Mouse (Mus musculus) adrenal gland, adult 18-20 months (tissue): ENCODE measurements at regions not wholly inside any gene's neighbourhood (a gene's known extent, or its start where the extent isn't known, plus 50 kb on each side); places are given as distances from the start of the nearest gene placed in this dataset.

ENCODE experiments used
- DNase-seq, 2 experiments: peaks; one replicate each; pipeline ENCODE4 v3.0.0; 2021 to 2022; ENCODE audit warnings: low spot score in 2 of 2

- DNase-seq = no peak
Observed at GRCm38 (mm10) chr1:19951050-19951679, 666.7 kb downstream of the Pkhd1 start.

DNA sequence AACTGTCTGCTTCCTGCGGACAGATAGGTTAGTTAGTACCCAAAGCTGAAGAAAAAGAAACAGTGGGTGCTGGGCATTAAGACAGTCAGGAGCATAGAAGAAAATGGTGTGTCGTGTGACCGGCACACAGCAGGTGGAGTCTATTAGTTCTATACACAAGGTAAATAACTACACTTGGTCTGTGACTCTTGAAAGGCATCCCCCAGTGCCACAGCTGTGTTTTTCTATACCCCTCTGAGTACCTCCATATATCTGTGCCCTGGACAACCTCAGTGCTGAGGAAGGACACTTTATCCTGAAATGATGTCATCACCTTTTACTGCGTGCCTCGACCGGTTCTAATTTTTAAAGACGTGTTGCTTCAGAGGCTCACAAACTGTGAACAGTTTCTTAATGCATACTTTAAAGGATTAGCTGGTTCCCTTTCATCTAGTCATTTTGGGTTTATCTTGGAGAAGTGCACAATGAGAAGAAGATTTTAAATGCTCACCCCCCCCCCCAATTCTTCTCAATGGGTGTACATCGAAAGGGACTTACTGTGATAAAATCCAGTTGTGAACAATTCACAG lies 666.1 kb downstream of the Pkhd1 start:
- DNase-seq = no peak

DNA sequence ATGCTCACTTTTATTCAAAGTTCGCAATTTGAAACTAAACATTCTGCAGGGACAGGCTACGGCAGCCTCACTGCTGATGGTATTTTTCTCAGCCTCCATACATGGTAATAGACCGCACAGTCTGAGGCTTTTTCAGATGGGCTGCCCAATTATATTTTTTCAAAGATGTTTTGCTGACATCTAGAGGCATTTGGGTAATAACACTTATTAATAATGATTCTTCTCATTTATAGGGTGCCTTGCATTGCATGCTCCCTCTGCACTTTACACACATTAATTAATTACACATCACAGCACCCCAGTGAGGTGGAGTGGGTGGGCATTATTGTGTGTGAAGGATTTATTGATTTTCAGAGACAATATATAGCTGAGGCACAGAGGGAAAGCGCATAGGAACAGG lies 644.5 kb downstream of the Pkhd1 start:
- no peak for DNase-seq

DNA sequence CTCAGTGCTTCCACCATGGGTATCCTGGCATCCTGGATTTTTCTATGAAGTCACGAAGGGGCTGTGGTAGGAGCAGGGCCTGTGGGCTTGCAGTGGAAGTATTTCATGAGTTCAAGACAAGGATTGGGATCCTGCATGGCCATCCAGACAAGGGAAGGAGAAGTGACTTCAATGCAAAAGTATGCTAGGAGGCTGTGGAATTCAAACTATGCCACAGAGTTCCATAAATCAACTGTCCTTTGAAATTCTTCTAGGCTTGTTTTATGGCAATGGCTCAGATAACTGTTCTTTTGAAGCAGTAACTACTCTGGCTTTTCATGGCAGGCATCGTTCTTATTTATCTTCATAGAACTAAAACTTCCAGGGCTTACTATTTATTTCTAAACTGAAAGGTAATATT lies 643.9 kb downstream of the Pkhd1 start:
- no peak for DNase-seq

GRCm38 (mm10) chr1:19975436-19975835 lies 642.4 kb downstream of the Pkhd1 start:
- no peak for DNase-seq

DNA sequence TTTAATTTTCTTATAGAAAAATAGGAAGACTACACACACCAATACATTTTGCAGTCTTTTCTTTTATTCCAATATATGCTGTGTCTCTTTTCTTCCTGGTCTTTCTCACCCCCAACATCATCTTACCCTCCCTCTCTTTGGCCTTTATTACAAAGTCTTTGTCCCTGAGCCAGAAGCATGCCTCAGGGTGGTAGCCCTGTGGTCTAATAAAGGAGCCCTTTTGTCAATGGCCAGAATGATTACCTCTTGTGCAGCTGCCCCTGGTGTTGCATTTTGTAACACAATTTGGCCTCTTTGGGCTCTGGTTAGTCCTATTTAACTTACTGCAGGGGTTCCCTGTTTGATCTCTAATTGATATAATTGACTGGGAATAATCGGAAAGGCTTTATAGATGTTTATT lies 636.7 kb downstream of the Pkhd1 start:
- DNase-seq = no peak

DNA sequence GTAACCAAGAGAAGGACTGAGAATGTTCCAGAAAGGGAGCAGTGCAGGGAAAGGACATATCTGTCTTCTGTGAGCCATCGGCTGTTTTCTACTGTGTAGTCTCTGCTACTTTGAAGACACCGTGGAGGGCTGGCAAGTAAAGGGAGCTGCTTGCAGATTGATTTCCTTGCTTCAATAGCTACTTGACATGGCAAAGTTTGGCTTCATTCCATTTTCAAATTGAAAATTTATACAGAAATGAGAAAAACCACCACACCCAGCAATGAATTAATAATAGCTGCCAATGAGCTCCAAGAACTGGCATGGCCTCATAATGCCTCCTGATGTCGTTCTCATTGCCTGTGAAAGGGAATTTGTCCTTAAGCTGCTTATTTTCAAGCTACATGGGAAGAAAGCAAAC lies 635.1 kb downstream of the Pkhd1 start:
- no peak for DNase-seq

- no peak for DNase-seq
Observed at GRCm38 (mm10) chr1:19983504-19983903, 634.4 kb downstream of the Pkhd1 start.

- DNase-seq = no peak
Observed at GRCm38 (mm10) chr1:19989921-19990320, 627.9 kb downstream of the Pkhd1 start.
